Mouse (Mus musculus): Measurements from ENCODE around the gene Uba7. TPM values are rescaled to one million over a fixed set of nuclear protein-coding genes. Genes with fewer than 3 reads are reported as not detected.

Gene Uba7
- polyA plus RNA-seq, 1 experiment: 10.0 TPM

DNA sequence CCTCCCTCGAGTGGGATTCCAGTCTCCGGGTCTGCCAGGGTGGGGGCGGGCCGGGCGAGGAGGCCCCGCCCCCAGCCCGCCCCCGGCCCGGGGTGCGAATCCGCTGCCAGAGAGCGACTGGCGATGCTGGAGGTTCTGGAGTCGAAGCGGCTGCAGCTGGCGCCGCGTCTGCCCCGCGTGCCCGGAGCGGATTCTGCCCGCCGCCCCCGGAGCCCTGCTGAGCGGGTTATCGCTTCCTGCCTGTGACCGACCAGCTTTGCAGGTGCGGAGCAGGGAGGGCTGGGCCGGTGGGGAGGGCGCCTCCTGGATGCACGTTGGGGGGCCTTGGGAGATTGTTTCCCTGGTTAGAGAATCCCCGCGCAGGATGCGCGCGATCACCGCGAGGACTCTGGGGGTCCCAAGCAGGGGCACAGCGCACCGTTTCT is 39.5 kb upstream of the Uba7 start:
- Histone ChIP-seq H3K27ac (ENCODE audit: insufficient read depth, low read length) (no peak overlapping the region), H3K27me3 (ENCODE audit: control insufficient read depth, insufficient read depth, low read length) (no peaks in the 10 kb centered on the region), H3K4me3 (replicated peaks; ENCODE audit: insufficient read depth, low read depth, low read length) (peak overlapping the region; percentile 44), H3K4me1 (ENCODE audit: control insufficient read depth, insufficient read depth, low read length) (peaks cover 3% of the 10 kb centered on the region)
- WGBS: 1% methylated on average over 41 of the region's 41 CpGs
- no peak for TF ChIP-seq POLR2A (IDR thresholded peaks at IDR 0.05; ENCODE audit: borderline replicate concordance, insufficient read depth, low read length)
- TF ChIP-seq CTCF (IDR thresholded peaks at IDR 0.05; ENCODE audit: borderline replicate concordance, insufficient read depth, low read depth, low read length): no peak
- peak; percentile 23 to 31 for DNase-seq

DNA sequence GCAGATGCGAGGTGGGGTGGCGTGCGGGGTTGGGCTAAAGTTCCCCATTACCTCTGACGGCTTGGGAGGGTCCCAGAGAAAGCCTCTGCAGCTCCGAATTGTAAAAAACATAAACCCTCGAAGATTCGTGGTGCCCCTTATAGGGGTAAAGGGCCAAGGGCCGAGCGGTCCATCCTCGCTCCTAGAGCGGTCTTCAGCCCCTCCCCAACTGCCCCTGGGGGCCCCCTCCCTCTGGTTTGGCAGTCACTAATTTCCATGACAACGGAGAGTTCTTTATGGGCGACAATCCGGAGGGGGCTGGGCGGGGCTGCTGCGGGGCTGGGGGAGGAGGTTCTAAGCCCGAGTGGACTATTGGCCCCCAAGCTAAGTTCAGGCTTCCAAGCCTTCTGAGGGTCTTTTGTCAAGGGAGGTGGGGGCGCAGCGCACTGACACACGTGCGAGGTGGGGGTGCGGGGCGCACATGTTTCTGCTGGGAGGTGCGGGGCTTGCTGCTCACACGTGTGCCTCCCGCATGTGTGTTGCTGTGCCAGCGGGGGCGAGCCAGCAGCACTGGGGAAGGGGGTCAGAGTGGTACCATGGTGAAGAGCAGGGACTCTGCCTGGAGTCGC is 39.0 kb upstream of the Uba7 start:
- WGBS: 7% methylated on average over 29 of the region's 29 CpGs
- DNase-seq: no peak
- Histone ChIP-seq H3K27ac (ENCODE audit: insufficient read depth, low read length) (no peak overlapping the region), H3K4me3 (replicated peaks; ENCODE audit: insufficient read depth, low read depth, low read length) (peak overlapping the region; percentile 44), H3K27me3 (ENCODE audit: control insufficient read depth, insufficient read depth, low read length) (no peaks in the 10 kb centered on the region), H3K4me1 (ENCODE audit: control insufficient read depth, insufficient read depth, low read length) (peaks cover 3% of the 10 kb centered on the region)
- TF ChIP-seq POLR2A (IDR thresholded peaks at IDR 0.05; ENCODE audit: borderline replicate concordance, insufficient read depth, low read length): no peak

DNA sequence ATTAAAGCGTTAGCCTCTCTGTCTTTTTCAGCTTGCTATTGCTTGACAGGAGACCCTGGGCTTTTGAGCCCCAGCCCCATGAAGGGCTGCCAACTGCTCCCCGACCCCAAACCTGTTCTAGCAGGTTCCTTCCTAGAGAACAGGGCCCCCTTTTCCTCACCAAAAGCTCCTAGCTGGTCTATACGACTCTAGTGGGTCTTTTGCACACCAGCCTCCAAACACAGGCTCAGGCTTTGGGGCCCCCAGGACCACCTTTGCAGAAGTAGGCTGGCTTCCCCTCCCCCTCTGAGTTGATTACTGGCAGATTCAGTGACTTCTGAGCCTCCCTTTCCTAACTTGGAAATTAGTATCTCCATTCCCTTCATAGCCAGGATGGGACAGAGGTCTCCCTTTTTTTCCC is 38.5 kb upstream of the Uba7 start:
- H3K27ac ChIP-seq (ENCODE audit: insufficient read depth, low read length): no peak overlapping the region
- H3K27me3 ChIP-seq (ENCODE audit: control insufficient read depth, insufficient read depth, low read length): no peaks in the 10 kb centered on the region
- WGBS: 45% methylated on average over 3 of the region's 3 CpGs
- TF ChIP-seq POLR2A (IDR thresholded peaks at IDR 0.05; ENCODE audit: borderline replicate concordance, insufficient read depth, low read length): no peak
- TF ChIP-seq CTCF (IDR thresholded peaks at IDR 0.05; ENCODE audit: borderline replicate concordance, insufficient read depth, low read depth, low read length): no peak
- peaks cover 3% of the 10 kb centered on the region for H3K4me1 ChIP-seq (ENCODE audit: control insufficient read depth, insufficient read depth, low read length)
- no peak overlapping the region for H3K4me3 ChIP-seq (replicated peaks; ENCODE audit: insufficient read depth, low read depth, low read length)
- DNase-seq: no peak

DNA sequence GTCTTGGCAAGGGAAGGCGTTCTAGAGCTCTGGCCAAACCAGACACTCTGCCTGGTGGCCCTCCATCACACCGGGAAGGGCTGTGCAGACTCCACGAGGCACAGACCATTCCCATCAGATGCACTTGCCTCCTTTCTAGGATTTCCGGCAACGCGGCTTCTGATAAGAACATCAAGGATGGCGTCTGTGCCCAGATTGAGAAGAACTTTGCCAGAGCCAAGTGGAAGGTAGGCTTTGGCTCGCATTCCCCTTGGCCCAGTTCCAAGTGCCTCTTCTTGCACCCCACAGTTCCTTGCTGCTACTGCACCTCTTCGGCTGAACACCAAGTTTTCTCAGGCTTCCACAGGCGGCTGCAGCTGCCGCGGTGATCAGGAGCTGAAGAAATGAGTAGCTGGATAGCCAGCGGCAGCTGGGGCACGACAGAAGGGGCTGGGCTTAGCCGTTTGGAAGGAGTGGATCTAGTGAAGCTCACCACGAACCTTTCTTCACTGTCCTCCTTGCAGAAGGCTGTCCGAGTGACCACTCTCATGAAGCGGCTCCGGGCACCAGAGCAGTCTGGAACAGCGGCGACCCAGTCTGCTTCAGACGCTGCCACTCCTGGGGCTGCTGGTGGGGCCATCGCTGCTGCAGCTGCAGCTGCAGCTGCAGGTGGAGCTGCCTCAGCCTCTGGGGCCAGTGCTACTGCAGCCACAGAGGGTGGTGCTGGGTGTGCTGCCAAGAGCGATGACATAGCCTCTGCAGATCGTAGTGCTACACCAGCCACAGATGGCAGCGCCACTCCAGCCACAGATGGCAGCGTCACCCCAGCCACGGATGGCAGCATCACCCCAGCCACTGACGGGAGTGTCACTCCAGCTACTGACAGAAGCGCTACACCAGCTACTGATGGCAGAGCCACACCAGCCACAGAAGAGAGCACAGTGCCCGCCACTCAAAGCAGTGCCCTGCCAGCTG is 27.8 kb upstream of the Uba7 start:
- Histone ChIP-seq H3K27me3 (ENCODE audit: control insufficient read depth, insufficient read depth, low read length) (no peaks in the 10 kb centered on the region), H3K4me3 (replicated peaks; ENCODE audit: insufficient read depth, low read depth, low read length) (peak overlapping the region; percentile 38), H3K4me1 (ENCODE audit: control insufficient read depth, insufficient read depth, low read length) (peaks cover 4% of the 10 kb centered on the region; the same call in 1 of the 2 replicates), H3K27ac (ENCODE audit: insufficient read depth, low read length) (no peak overlapping the region)
- 23% methylated on average over 31 of the region's 31 CpGs for WGBS
- DNase-seq: peak; percentile 59 to 60
- TF ChIP-seq POLR2A (IDR thresholded peaks at IDR 0.05; ENCODE audit: borderline replicate concordance, insufficient read depth, low read length) (no peak), CTCF (IDR thresholded peaks at IDR 0.05; ENCODE audit: borderline replicate concordance, insufficient read depth, low read depth, low read length) (no peak)

DNA sequence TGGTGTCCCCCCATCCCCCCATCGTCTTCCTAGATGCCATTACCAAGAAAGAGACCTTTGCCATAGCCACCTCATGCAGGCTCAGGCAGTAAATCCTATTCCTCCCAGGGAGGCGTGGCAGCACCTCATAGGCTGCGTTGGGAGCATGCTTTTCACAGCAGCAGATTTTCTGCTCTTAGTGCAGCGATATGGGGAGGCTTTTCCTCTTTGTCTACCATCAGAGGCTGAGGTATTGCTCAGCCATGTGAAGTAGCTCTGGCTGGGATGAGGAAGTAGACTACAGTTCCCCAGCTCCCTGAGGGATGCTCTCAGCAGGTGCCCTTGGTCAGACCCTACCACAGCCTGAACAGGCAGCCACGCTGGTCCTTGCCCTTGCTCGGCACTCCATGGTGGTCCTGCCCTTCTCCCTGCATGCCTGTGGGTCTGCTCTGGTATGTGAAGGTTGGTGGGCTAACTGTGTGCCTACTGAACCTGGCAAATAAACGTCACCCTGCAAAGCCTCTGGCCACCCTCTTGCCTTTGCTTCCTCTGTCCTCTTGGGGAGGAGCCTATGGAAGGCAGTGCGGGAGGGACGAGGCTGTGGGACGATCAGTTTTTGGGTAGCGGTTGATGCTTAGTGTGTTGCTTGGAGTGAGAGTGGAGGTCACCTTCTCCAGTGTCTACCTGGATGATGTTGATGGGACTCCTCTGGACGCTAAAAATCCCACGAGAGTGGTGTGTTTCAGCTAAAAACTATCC is 26.0 kb upstream of the Uba7 start:
- peaks cover 4% of the 10 kb centered on the region; the same call in 1 of the 2 replicates for H3K4me1 ChIP-seq (ENCODE audit: control insufficient read depth, insufficient read depth, low read length)
- TF ChIP-seq CTCF (IDR thresholded peaks at IDR 0.05; ENCODE audit: borderline replicate concordance, insufficient read depth, low read depth, low read length) (no peak), POLR2A (IDR thresholded peaks at IDR 0.05; ENCODE audit: borderline replicate concordance, insufficient read depth, low read length) (no peak)
- no peaks in the 10 kb centered on the region for H3K27me3 ChIP-seq (ENCODE audit: control insufficient read depth, insufficient read depth, low read length)
- DNase-seq: no peak
- WGBS: 83% methylated on average over 13 of the region's 13 CpGs
- no peak overlapping the region for H3K27ac ChIP-seq (ENCODE audit: insufficient read depth, low read length)
- H3K4me3 ChIP-seq (replicated peaks; ENCODE audit: insufficient read depth, low read depth, low read length): no peak overlapping the region

DNA sequence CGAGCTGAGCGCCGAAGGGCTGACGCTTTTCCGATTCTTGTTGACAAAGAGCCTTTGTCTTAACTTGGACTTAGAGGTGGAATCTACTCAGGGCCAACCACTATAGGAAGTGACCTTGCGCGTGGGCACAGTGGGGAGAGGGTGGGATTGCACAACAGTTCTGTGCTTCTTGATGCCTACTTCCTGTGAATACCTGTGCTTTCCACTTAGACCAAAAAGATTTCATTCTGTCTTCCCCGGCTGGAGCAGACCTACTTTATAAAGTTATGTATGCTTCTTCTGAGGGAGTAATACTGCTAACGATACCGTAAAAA is 25.4 kb upstream of the Uba7 start, which contains the start of gene Traip:
Gene Traip, plus strand, starts transcription at position 215 of the 314 bp plus-strand sequence.
- no peak for DNase-seq
- 92% methylated on average over 10 of the region's 10 CpGs for WGBS
- peak within 1 kb of the TSS; percentile 37 for H3K27ac ChIP-seq (ENCODE audit: insufficient read depth, low read length)
- no peak for TF ChIP-seq POLR2A (IDR thresholded peaks at IDR 0.05; ENCODE audit: borderline replicate concordance, insufficient read depth, low read length)
- TF ChIP-seq CTCF (IDR thresholded peaks at IDR 0.05; ENCODE audit: borderline replicate concordance, insufficient read depth, low read depth, low read length): no peak
- peak within 1 kb of the TSS; percentile 75 for H3K4me3 ChIP-seq (replicated peaks; ENCODE audit: insufficient read depth, low read depth, low read length)
- peaks cover 4% of the 10 kb centered on the region; the same call in 1 of the 2 replicates for H3K4me1 ChIP-seq (ENCODE audit: control insufficient read depth, insufficient read depth, low read length)
- H3K27me3 ChIP-seq (ENCODE audit: control insufficient read depth, insufficient read depth, low read length): no peaks in the 10 kb centered on the region

DNA sequence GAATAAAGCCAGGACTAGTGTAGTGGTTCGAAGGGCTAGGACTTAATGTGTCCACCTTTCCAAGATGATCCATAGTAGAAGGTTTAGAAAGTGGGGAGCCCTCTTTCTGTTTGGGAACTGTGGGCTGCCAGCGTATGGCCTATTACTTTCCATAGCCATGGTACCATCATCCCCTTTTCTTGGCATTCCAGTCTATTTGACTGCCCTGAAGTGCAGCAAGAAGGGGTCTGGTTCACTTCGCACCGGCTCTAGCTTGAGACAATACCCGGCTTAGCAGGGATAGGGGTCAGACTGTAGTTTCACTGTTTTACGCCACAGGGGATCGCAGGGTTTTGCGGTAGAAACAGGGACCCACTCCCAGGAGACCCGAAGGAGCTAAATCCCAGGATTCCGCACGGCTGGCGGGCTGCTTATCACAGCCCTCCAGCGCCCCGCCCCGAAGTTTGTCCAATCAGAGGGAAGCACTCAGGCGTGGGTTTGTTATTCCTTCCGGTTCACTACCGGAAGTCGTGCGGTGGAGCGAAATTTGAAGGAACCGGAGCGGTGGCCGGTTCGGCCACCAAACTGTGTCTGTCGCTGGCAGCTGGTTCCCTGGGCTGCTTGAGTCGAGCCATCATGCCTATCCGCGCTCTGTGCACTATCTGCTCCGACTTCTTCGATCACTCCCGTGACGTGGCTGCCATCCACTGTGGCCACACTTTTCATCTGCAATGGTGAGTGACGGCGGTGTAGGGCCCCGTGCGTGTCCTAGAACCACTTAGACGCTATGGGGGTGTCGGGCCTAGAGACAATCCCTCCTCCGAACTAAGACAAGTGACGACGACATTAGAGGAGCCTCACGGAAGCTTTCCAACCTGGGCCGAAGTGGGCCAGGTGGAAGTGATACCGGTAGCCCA is 24.6 kb upstream of the Uba7 start:
- H3K27me3 ChIP-seq (ENCODE audit: control insufficient read depth, insufficient read depth, low read length): no peaks in the 10 kb centered on the region
- peak overlapping the region; percentile 37 for H3K27ac ChIP-seq (ENCODE audit: insufficient read depth, low read length)
- 12% methylated on average over 45 of the region's 45 CpGs for WGBS
- H3K4me1 ChIP-seq (ENCODE audit: control insufficient read depth, insufficient read depth, low read length): peaks cover 4% of the 10 kb centered on the region; the same call in 1 of the 2 replicates
- TF ChIP-seq POLR2A (IDR thresholded peaks at IDR 0.05; ENCODE audit: borderline replicate concordance, insufficient read depth, low read length): peak; percentile 84; the same call in 1 of the 2 replicates
- TF ChIP-seq CTCF (IDR thresholded peaks at IDR 0.05; ENCODE audit: borderline replicate concordance, insufficient read depth, low read depth, low read length): no peak
- DNase-seq: peak; percentile 90 to 91
- peak overlapping the region; percentile 75 for H3K4me3 ChIP-seq (replicated peaks; ENCODE audit: insufficient read depth, low read depth, low read length)
